ENCODE assay signal across 18 mouse cellular contexts in the genomic region with DNA sequence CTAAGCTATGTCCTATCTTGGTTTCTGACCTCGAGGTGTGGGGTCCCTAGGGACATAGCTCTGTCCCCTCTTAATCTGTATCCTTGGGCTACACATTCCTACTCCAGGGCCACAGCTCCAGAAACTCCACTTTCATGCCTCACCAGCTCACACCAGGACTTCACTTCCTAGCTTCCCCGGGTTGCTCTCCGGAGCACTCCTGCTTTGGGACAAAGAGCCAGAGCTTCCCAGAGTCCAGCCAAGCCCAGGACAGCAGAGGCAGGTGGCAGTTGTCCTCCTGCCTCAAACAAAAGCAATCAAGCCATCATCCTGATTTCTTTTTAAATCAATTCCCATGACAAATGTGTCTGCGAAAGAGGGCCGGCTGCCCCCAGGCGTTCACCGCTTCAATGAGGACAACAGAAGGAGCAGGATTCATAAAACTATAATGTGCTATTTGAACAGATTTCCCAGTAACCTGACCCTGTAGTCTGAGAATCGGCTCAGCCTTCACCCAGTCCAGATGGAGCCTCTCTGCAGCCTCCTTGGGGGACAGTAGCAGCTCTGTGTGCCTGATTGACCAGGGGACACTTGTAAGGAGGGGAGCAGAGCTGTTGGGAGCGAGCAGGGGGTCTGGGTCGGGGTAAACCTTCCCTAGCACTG. TPM values are rescaled to one million over a fixed set of nuclear protein-coding genes. Genes with fewer than 3 reads are reported as not detected.
DNase-seq lines count a peak whose midpoint lies in the region; ATAC-seq lines count a peak whose summit lies in the region.
"Had no signal": no experiment of that assay in that cellular context is flagged by ENCODE, and none has a peak within 500 bp of the region (broad histone marks: within the 10 kb centered on the region; RNA-seq: fewer than 3 reads in every experiment).

No protein-coding gene starts in this region.

- H3K9me3 ChIP-seq in forebrain, embryonic 11.5 days (ENCODE audit: control insufficient read depth, low read length) = no peaks in the 10 kb centered on the region
- H3K9me3 ChIP-seq in hindbrain, embryonic 14.5 days (ENCODE audit: control insufficient read depth, low read length) = no peaks in the 10 kb centered on the region
- H3K9me3 ChIP-seq in neural tube, embryonic 13.5 days = no peaks in the 10 kb centered on the region
- H3K9me3 ChIP-seq: liver, embryonic 13.5 days had no signal

- H3K4me2 ChIP-seq in forebrain, embryonic 11.5 days (ENCODE audit: low read depth, low read length, severe bottlenecking) = no peak overlapping the region
- H3K4me2 ChIP-seq in hindbrain, embryonic 14.5 days (replicated peaks) = no peak overlapping the region
- no peak overlapping the region for H3K4me2 ChIP-seq in neural tube, embryonic 13.5 days
- H3K4me2 ChIP-seq: liver, embryonic 13.5 days had no signal

- DNase-seq in left cerebral cortex, postnatal 4 days = peak; percentile 62
- DNase-seq in left cerebral cortex, adult 18-20 months (ENCODE audit: low spot score in 2 of 2) = no peak
- DNase-seq in forebrain, embryonic 11.5 days (ENCODE audit: low spot score) = no peak
- no peak for DNase-seq in hindbrain, embryonic 14.5 days (ENCODE audit: low spot score)
- no peak for DNase-seq in ovary, postnatal 14 days (ENCODE audit: low spot score)
- no peak for DNase-seq in lung, postnatal 4 days
- no peak for DNase-seq in spleen, postnatal 10 days (ENCODE audit: low spot score in 2 of 2)
- DNase-seq: kidney, adult 11 months; liver, embryonic 13.5 days; lung, postnatal 36 days; right cerebral cortex, postnatal 4 days had no signal

- ATAC-seq in forebrain, embryonic 11.5 days (replicated peaks; ENCODE audit: low FRiP score) = peak; percentile 64; the same call in 1 of the 2 replicates
- ATAC-seq in hindbrain, embryonic 14.5 days (ENCODE audit: low FRiP score) = peak; percentile 60; the same call in 1 of the 2 replicates
- ATAC-seq in neural tube, embryonic 13.5 days (ENCODE audit: low read depth) = peak; percentile 63; the same call in 1 of the 2 replicates

- intact Hi-C loops in left cerebral cortex, postnatal 4 days (cut with DNase I) = no loop called here

- peaks cover 12% of the 10 kb centered on the region; the same call in 1 of the 2 replicates for H3K4me1 ChIP-seq in forebrain, embryonic 11.5 days (replicated peaks; ENCODE audit: control insufficient read depth, insufficient read depth, low read length)
- peaks cover 46% of the 10 kb centered on the region for H3K4me1 ChIP-seq in hindbrain, embryonic 14.5 days (replicated peaks; ENCODE audit: control insufficient read depth, insufficient read depth, low read length)
- peaks cover 66% of the 10 kb centered on the region for H3K4me1 ChIP-seq in neural tube, embryonic 13.5 days (replicated peaks)

- H3K36me3 ChIP-seq in forebrain, embryonic 11.5 days (ENCODE audit: control insufficient read depth, insufficient read depth, low read length) = no peaks in the 10 kb centered on the region; the same call in 1 of the 2 replicates
- no peaks in the 10 kb centered on the region for H3K36me3 ChIP-seq in hindbrain, embryonic 14.5 days (replicated peaks; ENCODE audit: control insufficient read depth, insufficient read depth)
- no peaks in the 10 kb centered on the region for H3K36me3 ChIP-seq in neural tube, embryonic 13.5 days
- H3K36me3 ChIP-seq: liver, embryonic 13.5 days had no signal

- peak overlapping the region; percentile 59 for H3K27ac ChIP-seq in forebrain, embryonic 11.5 days (ENCODE audit: low read depth, low read length)
- peak overlapping the region; percentile 66 for H3K27ac ChIP-seq in hindbrain, embryonic 14.5 days
- H3K27ac ChIP-seq in neural tube, embryonic 13.5 days (replicated peaks) = peak overlapping the region; percentile 81
- H3K27ac ChIP-seq: liver, embryonic 13.5 days; stomach, postnatal 0 days had no signal

- no peak overlapping the region for H3K9ac ChIP-seq in forebrain, embryonic 11.5 days (ENCODE audit: low read length)
- no peak overlapping the region for H3K9ac ChIP-seq in hindbrain, embryonic 14.5 days
- H3K9ac ChIP-seq in neural tube, embryonic 13.5 days = 0 out of 2 replicates have a peak overlapping the region, but pooled peaks have one; percentile 26
- H3K9ac ChIP-seq: liver, embryonic 13.5 days had no signal

- no peak overlapping the region for H3K4me3 ChIP-seq in forebrain, embryonic 11.5 days (ENCODE audit: low read depth, low read length)
- no peak overlapping the region for H3K4me3 ChIP-seq in hindbrain, embryonic 14.5 days (replicated peaks; ENCODE audit: low read length)
- H3K4me3 ChIP-seq in neural tube, embryonic 13.5 days = no peak overlapping the region
- H3K4me3 ChIP-seq: liver, embryonic 13.5 days had no signal

- WGBS in forebrain, embryonic 11.5 days = 44% methylated on average over 10 of the region's 10 CpGs
- WGBS in hindbrain, embryonic 14.5 days = 11% methylated on average over 10 of the region's 10 CpGs
- WGBS in neural tube, embryonic 13.5 days = 12% methylated on average over 10 of the region's 10 CpGs

- H3K27me3 ChIP-seq in forebrain, embryonic 11.5 days (ENCODE audit: control insufficient read depth, insufficient read depth, low read length) = no peaks in the 10 kb centered on the region
- no peaks in the 10 kb centered on the region for H3K27me3 ChIP-seq in hindbrain, embryonic 14.5 days (ENCODE audit: control insufficient read depth, insufficient read depth, low read length)
- H3K27me3 ChIP-seq in neural tube, embryonic 13.5 days = no peaks in the 10 kb centered on the region

RNA-seq across cellular contexts. Expression of a gene that starts 15.3 kb away (rescaled TPM):
- total RNA-seq in left cerebral cortex, postnatal 4 days (2021) = not detected
- total RNA-seq in left cerebral cortex, adult 18-20 months (2021) = not detected
- polyA plus RNA-seq in forebrain, embryonic 11.5 days (2014; fragmentation: Nextera tagmentation; extraction: Ambion mirVana) = 0.23 and 0.94 TPM in 2 replicates
- polyA plus RNA-seq in hindbrain, embryonic 14.5 days (2014; fragmentation: Nextera tagmentation; extraction: Ambion mirVana) = 0.37 TPM in 1 of 2 replicates, not detected in the other
- polyA plus RNA-seq in neural tube, embryonic 13.5 days (2015; fragmentation: Nextera tagmentation; extraction: Ambion mirVana) = 3.1 and 4.1 TPM in 2 replicates
- total RNA-seq: layer of hippocampus, postnatal 14 days; neutrophil, adult 5-6 weeks had no signal
- polyA plus RNA-seq: cortical plate, adult 2 months; frontal cortex, adult 2 months; heart, embryonic 14.5 days; liver, embryonic 13.5 days; stomach, postnatal 0 days had no signal
